Mouse (Mus musculus) mature B cell (primary cell): Measurements from ENCODE around the gene Ntf5.
"Not testable (repeated sequence)": the region's sequence is repeated elsewhere in the genome, so short reads cannot be mapped to it uniquely, and the experiment has no call there.

Experiments used
- in situ Hi-C: fragments of 300-500 bp; cut with MboI; formaldehyde crosslinking; loops from 2 replicates; pipeline ENCODE4 v1.14.3; 2019

Ntf5 gene

DNA sequence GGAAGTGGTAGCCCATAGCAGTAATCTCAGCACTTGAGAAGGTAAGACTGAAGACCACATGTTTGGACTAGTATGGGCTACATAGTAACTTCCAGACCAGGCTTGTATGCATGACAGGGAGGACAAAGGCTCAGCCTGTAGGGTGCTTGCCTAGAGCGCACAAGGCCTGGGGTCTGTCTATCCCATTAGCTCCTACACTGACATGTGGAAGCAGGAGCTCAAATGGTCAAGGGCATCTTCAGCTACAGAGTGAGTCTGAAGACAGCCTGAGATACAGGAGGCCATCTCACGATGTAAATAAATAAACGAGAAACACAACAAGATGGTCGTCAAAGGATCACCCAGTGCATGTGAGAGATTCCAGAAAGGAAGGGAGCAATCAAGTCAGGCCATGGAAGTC, 48.8 kb downstream of the Ntf5 start:
- in situ Hi-C loops: no loop called here

DNA sequence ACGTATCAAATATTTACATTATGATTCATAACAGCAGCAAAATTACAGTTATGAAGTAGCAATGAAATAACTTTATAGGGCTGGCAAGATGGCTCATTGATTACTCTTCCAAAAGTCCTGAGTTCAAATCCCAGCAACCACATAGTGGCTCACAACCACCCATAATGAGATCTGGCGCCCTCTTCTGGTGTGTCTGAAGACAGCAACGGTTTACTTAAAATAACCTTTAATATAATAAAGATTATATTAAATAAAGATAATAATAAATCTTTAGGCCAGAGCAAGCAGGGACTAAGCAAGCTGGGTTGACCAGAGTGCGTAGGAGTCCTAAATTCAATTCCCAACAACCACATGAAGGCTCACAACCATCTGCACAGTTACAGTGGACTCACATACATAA, 49.4 kb downstream of the Ntf5 start:
- in situ Hi-C loops: not testable (repeated sequence)

DNA sequence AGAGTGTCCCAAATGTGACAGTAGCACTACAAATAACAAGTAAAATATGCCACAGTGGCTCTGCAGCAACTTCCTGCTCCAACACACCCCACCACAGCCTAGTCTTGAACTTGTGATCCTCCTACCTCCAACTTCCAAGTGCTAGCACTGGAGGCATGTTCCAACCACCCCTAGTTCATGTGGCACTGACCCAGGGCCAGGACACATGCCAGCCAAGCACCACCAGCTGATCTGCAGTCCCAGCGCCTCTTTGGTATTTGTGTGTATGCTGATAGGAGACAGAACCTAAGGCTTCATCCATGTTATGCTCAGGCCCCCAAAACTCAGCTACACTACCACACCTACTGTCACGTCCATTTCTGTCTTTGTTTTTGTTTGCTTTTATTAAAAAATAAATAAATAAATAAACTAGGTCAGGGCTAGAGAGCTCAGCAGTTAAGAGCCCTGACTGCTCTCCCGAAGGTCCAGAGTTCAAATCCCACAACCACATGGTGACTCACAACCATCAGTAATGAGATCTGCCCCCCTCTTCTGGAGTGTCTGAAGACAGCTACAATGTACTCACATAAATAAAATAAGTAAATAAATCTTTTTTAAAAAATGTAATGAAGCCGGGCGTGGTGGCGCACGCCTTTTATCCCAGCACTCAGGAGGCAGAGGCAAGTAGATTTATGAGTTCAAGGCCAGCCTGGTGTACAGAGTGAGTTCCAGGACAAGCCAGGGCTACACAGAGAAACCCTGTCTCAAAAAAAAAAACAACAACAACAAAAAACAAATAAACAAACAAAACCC, 50.7 kb downstream of the Ntf5 start:
- in situ Hi-C loops: no loop called here

DNA sequence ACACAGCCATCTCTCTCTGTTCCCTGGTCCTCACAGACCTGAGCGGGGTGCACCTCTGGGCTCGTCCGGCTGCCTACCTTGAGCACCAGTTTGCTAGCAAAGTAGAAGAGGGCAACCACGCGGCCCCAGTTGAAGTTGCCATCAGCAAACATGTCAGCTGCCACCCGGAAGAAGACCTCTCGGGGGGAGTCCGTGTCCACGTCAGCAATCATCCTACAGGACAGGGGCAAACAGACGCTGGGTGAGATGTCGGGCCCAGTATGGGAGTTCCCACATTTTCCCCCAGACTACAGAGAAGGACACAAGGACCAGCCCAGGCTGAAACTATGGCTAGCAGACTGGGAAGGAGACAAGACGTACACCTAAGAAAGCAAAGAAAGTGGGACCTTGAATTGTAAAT, 51.6 kb downstream of the Ntf5 start:
- in situ Hi-C loops: no loop called here

DNA sequence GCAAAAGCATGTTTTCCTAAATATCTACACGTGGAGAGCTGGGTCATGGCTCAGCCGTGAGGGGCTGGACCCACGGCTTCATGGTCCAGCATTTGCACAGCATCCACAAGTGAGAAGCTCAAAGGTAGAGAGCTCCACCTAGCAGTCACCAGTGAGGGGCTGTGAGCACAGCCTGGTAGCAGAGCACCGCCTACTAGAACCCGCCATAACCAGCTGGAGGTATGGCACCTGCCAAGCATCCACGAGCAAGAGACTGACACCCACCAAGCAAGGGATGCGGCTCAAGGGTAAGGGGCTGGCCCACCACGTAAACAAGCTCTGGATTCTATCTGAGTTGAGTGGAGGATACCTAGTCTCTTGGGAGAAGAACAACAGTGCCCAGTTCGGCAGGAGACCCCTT, 52.1 kb downstream of the Ntf5 start:
- in situ Hi-C loops: no loop called here

DNA sequence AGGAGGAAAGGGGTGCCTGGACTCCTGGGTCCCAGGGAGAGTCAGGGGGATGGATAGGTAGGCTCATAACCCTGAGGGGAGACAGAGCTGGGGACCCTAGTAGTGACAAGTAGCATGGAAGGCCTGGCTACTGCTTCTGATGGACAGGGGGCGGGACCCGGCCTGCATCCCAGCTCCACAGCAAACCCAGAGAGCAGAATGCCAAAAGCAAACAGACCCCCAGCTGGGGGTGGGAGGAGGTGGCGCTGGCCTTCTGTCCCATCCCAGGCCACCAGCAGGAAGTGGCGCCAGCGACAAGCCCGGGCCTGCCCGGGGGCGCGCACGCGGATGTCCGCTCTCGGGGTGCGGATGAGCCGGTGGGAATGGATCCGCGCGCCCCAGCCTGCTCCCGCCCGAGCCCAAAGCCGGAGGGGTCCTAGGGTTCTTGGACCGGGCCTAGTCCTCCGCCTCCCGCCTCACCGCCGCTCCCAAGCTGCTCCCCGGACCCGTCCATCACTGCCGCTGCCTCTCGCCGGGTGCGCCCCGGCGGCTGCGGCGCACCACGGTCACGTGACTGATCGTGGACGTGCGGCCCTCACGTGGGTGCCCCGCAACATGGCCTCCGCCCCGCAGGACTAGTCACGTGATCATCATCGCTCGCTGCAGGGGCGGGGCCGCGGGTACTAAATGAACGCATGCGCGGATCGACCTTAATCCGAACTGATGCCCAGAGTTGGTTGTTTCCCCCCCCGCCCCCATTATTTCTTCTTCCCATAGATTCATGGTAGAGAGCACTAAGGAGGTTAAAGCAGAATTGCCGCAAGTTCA, 53.0 kb downstream of the Ntf5 start, which contains the start of gene Bax:
Bax (minus strand) TSS at position 616 of the 807 bp plus-strand sequence.
- in situ Hi-C loops: no loop called here
